Mouse (Mus musculus): ENCODE results near the gene 5730596B20Rik.
A peak's percentile ranks its signal among the peaks of the same experiment; 100 is the strongest.

5730596B20Rik gene

GRCm38 (mm10) chr6:52197271-52197670, 20.0 kb downstream of the 5730596B20Rik start:
- DNase-seq (ENCODE audit: low spot score in 2 of 2) = no peak

GRCm38 (mm10) chr6:52200073-52200750, 22.9 kb downstream of the 5730596B20Rik start:
- DNase-seq (ENCODE audit: low spot score in 2 of 2) = no peak

- no peak for DNase-seq (ENCODE audit: low spot score in 2 of 2)
These were observed 23.5 kb downstream of the 5730596B20Rik start for GRCm38 (mm10) chr6:52200751-52201250.

- no peak for DNase-seq (ENCODE audit: low spot score in 2 of 2)
These were observed 24.0 kb downstream of the 5730596B20Rik start for GRCm38 (mm10) chr6:52201269-52201668.

- DNase-seq (ENCODE audit: low spot score in 2 of 2) = no peak
These were observed 25.2 kb downstream of the 5730596B20Rik start for GRCm38 (mm10) chr6:52202362-52203120.

GRCm38 (mm10) chr6:52203121-52203370, 25.7 kb downstream of the 5730596B20Rik start:
- no peak for DNase-seq (ENCODE audit: low spot score in 2 of 2)

GRCm38 (mm10) chr6:52203371-52204049, 26.2 kb downstream of the 5730596B20Rik start:
- peak in 1 of 2 experiments; percentile 62 for DNase-seq (ENCODE audit: low spot score in 2 of 2)

- peak; percentile 27 to 73 for DNase-seq (ENCODE audit: low spot score in 2 of 2)
These were observed 26.9 kb downstream of the 5730596B20Rik start, which contains the start of gene Hoxa5 for GRCm38 (mm10) chr6:52204050-52204752. Gene Hoxa5 (minus strand): TSS chr6:52204587.

- no peak for DNase-seq (ENCODE audit: low spot score in 2 of 2)
These were observed 27.9 kb downstream of the 5730596B20Rik start for GRCm38 (mm10) chr6:52205221-52205620.

GRCm38 (mm10) chr6:52205638-52206621, 28.6 kb downstream of the 5730596B20Rik start:
- DNase-seq (ENCODE audit: low spot score in 2 of 2) = peak in 1 of 2 experiments; percentile 55

- DNase-seq (ENCODE audit: low spot score in 2 of 2) = no peak
These were observed 29.8 kb downstream of the 5730596B20Rik start for GRCm38 (mm10) chr6:52206882-52207683.

GRCm38 (mm10) chr6:52207684-52207976, 30.3 kb downstream of the 5730596B20Rik start:
- DNase-seq (ENCODE audit: low spot score in 2 of 2) = no peak

- no peak for DNase-seq (ENCODE audit: low spot score in 2 of 2)
These were observed 31.0 kb downstream of the 5730596B20Rik start, which contains the start of gene Hoxa6 for GRCm38 (mm10) chr6:52208072-52208867. Gene Hoxa6 (minus strand): TSS chr6:52208722.

- peak in 1 of 2 experiments; percentile 55 for DNase-seq (ENCODE audit: low spot score in 2 of 2)
These were observed 31.8 kb downstream of the 5730596B20Rik start for GRCm38 (mm10) chr6:52208868-52209684.

- DNase-seq (ENCODE audit: low spot score in 2 of 2) = no peak
These were observed 32.4 kb downstream of the 5730596B20Rik start for GRCm38 (mm10) chr6:52209685-52210046.

- DNase-seq (ENCODE audit: low spot score in 2 of 2) = peak; percentile 58 to 84
These were observed 34.1 kb downstream of the 5730596B20Rik start for GRCm38 (mm10) chr6:52211170-52211935.

- DNase-seq (ENCODE audit: low spot score in 2 of 2) = no peak
These were observed 34.7 kb downstream of the 5730596B20Rik start for GRCm38 (mm10) chr6:52211961-52212360.

Data from spleen, postnatal 4 days (tissue).